Mouse (Mus musculus): ENCODE results near the gene Ntrk3. TPM values are rescaled to one million over a fixed set of nuclear protein-coding genes. Genes with fewer than 3 reads are reported as not detected.

Ntrk3 gene
- polyA plus RNA-seq, 1 experiment from 2014 or later: 0.16 TPM

DNA sequence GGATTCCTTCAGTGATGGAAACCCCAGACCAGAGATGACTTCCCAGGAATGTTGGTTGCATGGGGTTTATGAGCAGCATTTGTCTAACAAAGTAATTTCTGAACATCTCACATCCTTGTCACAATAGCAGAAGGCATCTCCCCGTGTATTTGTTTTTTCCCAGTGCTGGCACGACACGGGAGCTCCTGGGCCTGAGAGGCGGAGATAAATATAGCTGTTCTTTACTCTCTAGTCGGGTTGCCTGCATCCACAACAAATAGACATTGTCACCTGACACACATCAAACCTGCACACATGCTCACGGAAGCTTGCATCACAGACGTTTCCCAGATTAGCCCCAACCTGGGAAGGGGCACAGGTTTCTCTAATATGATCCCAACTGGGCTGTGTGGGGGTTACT, 30.1 kb downstream of the Ntrk3 start:
- no peak overlapping the region for H3K27ac ChIP-seq (replicated peaks; ENCODE audit: low read depth, low read length)
- no peak for ATAC-seq (ENCODE audit: insufficient number of reproducible peaks, low FRiP score, low TSS enrichment, low read depth)
- no peak overlapping the region for H3K4me2 ChIP-seq (ENCODE audit: low read depth, severe bottlenecking)
- H3K4me1 ChIP-seq (ENCODE audit: control insufficient read depth, insufficient read depth, low read length): no peaks in the 10 kb centered on the region
- DNase-seq (ENCODE audit: low spot score): no peak
- H3K9ac ChIP-seq (ENCODE audit: low read length): no peak overlapping the region
- no peaks in the 10 kb centered on the region for H3K27me3 ChIP-seq (ENCODE audit: control insufficient read depth, insufficient read depth, low read length)
- WGBS: 82% methylated on average over 7 of the region's 7 CpGs
- no peaks in the 10 kb centered on the region for H3K9me3 ChIP-seq (ENCODE audit: control insufficient read depth, low read length)
- no peak overlapping the region for H3K4me3 ChIP-seq (ENCODE audit: low read depth, low read length)
- H3K36me3 ChIP-seq (ENCODE audit: control insufficient read depth, insufficient read depth, low read length): no peaks in the 10 kb centered on the region

DNA sequence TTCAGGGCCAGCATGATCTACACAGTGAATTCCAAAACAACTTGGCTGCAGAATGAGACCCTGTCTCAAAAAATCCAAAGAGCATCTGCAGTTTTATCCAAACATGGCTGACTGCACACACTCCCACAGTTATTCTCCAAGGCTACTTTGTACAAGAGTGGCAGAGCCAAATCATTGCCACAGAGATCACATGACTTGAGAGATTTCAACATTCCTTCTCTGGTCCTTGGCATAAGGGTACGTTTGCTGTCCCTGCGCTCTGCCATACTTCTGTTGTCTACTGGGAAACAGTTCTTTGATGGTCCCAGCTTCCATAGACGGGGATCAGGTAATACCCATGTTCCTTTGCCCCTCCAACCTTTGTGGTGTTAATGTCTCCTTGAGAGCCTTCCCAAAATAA, 30.7 kb downstream of the Ntrk3 start:
- H3K9ac ChIP-seq (ENCODE audit: low read length): no peak overlapping the region
- no peak overlapping the region for H3K27ac ChIP-seq (replicated peaks; ENCODE audit: low read depth, low read length)
- no peak overlapping the region for H3K4me3 ChIP-seq (ENCODE audit: low read depth, low read length)
- WGBS: 83% methylated on average over 3 of the region's 3 CpGs
- no peaks in the 10 kb centered on the region for H3K9me3 ChIP-seq (ENCODE audit: control insufficient read depth, low read length)
- H3K36me3 ChIP-seq (ENCODE audit: control insufficient read depth, insufficient read depth, low read length): no peaks in the 10 kb centered on the region
- DNase-seq (ENCODE audit: low spot score) (no peak), ATAC-seq (ENCODE audit: insufficient number of reproducible peaks, low FRiP score, low TSS enrichment, low read depth) (no peak)
- H3K27me3 ChIP-seq (ENCODE audit: control insufficient read depth, insufficient read depth, low read length): no peaks in the 10 kb centered on the region
- H3K4me2 ChIP-seq (ENCODE audit: low read depth, severe bottlenecking): no peak overlapping the region
- no peaks in the 10 kb centered on the region for H3K4me1 ChIP-seq (ENCODE audit: control insufficient read depth, insufficient read depth, low read length)

DNA sequence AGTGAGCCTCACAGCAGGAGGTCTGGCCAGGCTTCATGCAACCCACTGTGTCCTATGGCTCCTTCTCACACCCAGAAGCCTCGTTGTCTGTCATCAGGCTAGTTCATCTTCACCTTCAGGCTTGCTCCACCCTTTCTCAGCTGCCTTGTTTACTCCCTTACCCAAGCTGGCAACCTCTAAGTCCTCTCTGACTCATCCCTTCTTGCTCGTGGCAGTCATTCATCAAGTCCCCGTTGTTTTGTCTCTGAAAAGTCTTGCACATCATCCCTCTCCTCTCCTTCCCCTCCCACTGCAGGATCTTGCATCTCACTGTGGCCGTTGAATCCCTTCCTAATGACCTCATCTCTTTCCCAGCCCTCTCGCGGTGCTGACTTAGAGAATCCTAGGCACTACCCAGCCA, 35.1 kb downstream of the Ntrk3 start:
- 70% methylated on average over 6 of the region's 6 CpGs for WGBS
- ATAC-seq (ENCODE audit: insufficient number of reproducible peaks, low FRiP score, low TSS enrichment, low read depth): no peak

DNA sequence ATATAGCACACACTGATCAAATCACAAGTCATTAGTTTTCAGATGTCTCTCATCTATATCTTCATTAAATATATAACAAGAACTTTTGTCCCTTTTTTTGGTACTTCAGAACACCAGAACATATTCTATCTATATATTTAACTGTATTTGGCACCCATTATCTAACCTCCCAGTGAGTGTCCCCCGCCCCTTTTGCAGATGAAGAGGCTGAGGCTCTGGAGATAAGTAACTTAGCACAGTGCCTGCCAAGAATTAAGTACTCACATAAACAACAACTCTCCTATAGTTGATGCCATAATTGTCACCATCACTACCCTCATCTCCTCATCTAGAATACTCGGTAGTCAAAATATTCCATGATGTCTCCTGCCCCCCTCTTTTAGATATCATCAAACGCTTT, 42.6 kb downstream of the Ntrk3 start:
- DNase-seq (ENCODE audit: low spot score): no peak
- no peak for ATAC-seq (ENCODE audit: insufficient number of reproducible peaks, low FRiP score, low TSS enrichment, low read depth)
- H3K27me3 ChIP-seq (ENCODE audit: control insufficient read depth, insufficient read depth, low read length): no peaks in the 10 kb centered on the region
- no peaks in the 10 kb centered on the region for H3K4me1 ChIP-seq (ENCODE audit: control insufficient read depth, insufficient read depth, low read length)
- H3K36me3 ChIP-seq (ENCODE audit: control insufficient read depth, insufficient read depth, low read length): no peaks in the 10 kb centered on the region
- no peaks in the 10 kb centered on the region for H3K9me3 ChIP-seq (ENCODE audit: control insufficient read depth, low read length)
- no peak overlapping the region for H3K4me3 ChIP-seq (ENCODE audit: low read depth, low read length)
- H3K27ac ChIP-seq (replicated peaks; ENCODE audit: low read depth, low read length): no peak overlapping the region
- no peak overlapping the region for H3K4me2 ChIP-seq (ENCODE audit: low read depth, severe bottlenecking)
- 85% methylated on average over 3 of the region's 3 CpGs for WGBS
- no peak overlapping the region for H3K9ac ChIP-seq (ENCODE audit: low read length)

More for the DNA sequence above, 35.1 kb downstream of the Ntrk3 start:
- DNase-seq (ENCODE audit: low spot score): no peak
- Histone ChIP-seq H3K27me3 (ENCODE audit: control insufficient read depth, insufficient read depth, low read length) (no peaks in the 10 kb centered on the region), H3K36me3 (ENCODE audit: control insufficient read depth, insufficient read depth, low read length) (no peaks in the 10 kb centered on the region), H3K4me2 (ENCODE audit: low read depth, severe bottlenecking) (no peak overlapping the region), H3K9ac (ENCODE audit: low read length) (no peak overlapping the region), H3K9me3 (ENCODE audit: control insufficient read depth, low read length) (no peaks in the 10 kb centered on the region), H3K4me3 (ENCODE audit: low read depth, low read length) (no peak overlapping the region), H3K4me1 (ENCODE audit: control insufficient read depth, insufficient read depth, low read length) (no peaks in the 10 kb centered on the region), H3K27ac (replicated peaks; ENCODE audit: low read depth, low read length) (no peak overlapping the region)

DNA sequence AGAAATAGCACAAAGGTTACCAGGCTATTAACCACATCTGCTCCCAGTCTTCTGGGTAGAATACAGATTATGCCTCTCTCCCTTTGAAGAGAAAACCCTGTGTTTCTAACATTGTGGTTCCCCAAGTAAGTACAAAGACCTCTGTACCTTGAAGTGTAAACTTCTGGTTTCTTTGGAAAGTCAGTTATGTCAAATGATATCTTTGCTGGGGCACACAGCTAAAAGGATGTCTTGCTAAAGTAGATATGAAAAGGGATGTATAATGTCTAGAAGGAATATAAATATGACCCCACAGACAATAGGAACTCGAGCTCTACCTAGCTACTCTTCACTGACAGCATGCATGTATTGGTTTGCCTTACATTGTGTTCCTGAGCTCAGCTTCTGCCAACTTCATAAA, 44.7 kb downstream of the Ntrk3 start:
- H3K4me1 ChIP-seq (ENCODE audit: control insufficient read depth, insufficient read depth, low read length): no peaks in the 10 kb centered on the region
- H3K4me2 ChIP-seq (ENCODE audit: low read depth, severe bottlenecking): no peak overlapping the region
- H3K36me3 ChIP-seq (ENCODE audit: control insufficient read depth, insufficient read depth, low read length): no peaks in the 10 kb centered on the region
- ATAC-seq (ENCODE audit: insufficient number of reproducible peaks, low FRiP score, low TSS enrichment, low read depth) (no peak), DNase-seq (ENCODE audit: low spot score) (no peak)
- H3K4me3 ChIP-seq (ENCODE audit: low read depth, low read length): no peak overlapping the region
- WGBS: 59% methylated on average over 1 of the region's 1 CpGs
- H3K27me3 ChIP-seq (ENCODE audit: control insufficient read depth, insufficient read depth, low read length): no peaks in the 10 kb centered on the region
- no peak overlapping the region for H3K27ac ChIP-seq (replicated peaks; ENCODE audit: low read depth, low read length)
- no peak overlapping the region for H3K9ac ChIP-seq (ENCODE audit: low read length)
- no peaks in the 10 kb centered on the region for H3K9me3 ChIP-seq (ENCODE audit: control insufficient read depth, low read length)

DNA sequence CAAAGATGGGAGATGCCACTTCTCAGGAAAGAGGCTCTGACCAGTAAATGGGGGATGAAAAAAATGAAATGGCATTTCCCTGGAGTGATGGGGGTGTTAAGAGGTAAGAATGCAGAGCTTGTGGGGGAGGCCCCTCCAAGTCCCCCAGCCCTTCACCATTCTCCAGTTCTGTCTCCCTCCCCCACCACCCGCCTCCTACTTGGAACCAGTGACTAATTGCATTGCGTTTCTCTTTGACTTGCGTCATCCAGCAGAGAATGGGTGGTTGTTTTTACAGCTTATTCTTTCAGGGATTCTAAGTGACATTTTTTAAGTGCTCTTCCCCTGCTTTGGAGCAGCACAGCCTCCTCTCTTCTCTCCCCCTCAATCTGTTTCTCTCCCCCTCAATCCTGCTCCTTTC, 46.9 kb downstream of the Ntrk3 start:
- DNase-seq (ENCODE audit: low spot score) (no peak), ATAC-seq (ENCODE audit: insufficient number of reproducible peaks, low FRiP score, low TSS enrichment, low read depth) (no peak)
- H3K36me3 ChIP-seq (ENCODE audit: control insufficient read depth, insufficient read depth, low read length): no peaks in the 10 kb centered on the region
- H3K9ac ChIP-seq (ENCODE audit: low read length): no peak overlapping the region
- no peaks in the 10 kb centered on the region for H3K27me3 ChIP-seq (ENCODE audit: control insufficient read depth, insufficient read depth, low read length)
- no peaks in the 10 kb centered on the region for H3K9me3 ChIP-seq (ENCODE audit: control insufficient read depth, low read length)
- WGBS: 60% methylated on average over 3 of the region's 3 CpGs
- H3K4me2 ChIP-seq (ENCODE audit: low read depth, severe bottlenecking): no peak overlapping the region
- H3K4me1 ChIP-seq (ENCODE audit: control insufficient read depth, insufficient read depth, low read length): no peaks in the 10 kb centered on the region
- H3K4me3 ChIP-seq (ENCODE audit: low read depth, low read length): no peak overlapping the region
- no peak overlapping the region for H3K27ac ChIP-seq (replicated peaks; ENCODE audit: low read depth, low read length)

DNA sequence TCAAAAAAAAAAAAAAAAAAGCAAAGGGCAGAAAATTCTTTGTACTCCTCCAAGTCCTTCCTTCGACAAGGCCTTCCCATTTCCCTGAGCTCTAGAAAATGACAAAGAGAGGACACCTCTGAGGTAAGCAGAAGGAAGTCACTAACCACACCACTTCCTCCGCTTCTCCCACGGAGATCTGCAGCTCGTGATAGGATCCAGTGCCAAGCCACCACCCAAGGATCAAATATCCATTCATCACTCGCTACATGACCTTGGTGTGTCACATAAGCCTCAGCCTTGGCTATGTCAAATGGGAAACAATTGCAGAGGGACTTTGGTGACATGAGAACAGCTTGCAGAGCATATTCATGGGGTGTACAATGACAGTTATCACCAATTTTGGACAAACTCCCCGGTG, 52.9 kb downstream of the Ntrk3 start:
- ATAC-seq (ENCODE audit: insufficient number of reproducible peaks, low FRiP score, low TSS enrichment, low read depth): no peak
- H3K36me3 ChIP-seq (ENCODE audit: control insufficient read depth, insufficient read depth, low read length): no peaks in the 10 kb centered on the region
- DNase-seq (ENCODE audit: low spot score): no peak
- H3K27ac ChIP-seq (replicated peaks; ENCODE audit: low read depth, low read length): no peak overlapping the region
- H3K27me3 ChIP-seq (ENCODE audit: control insufficient read depth, insufficient read depth, low read length): no peaks in the 10 kb centered on the region
- no peak overlapping the region for H3K4me3 ChIP-seq (ENCODE audit: low read depth, low read length)
- WGBS: 78% methylated on average over 6 of the region's 6 CpGs
- H3K4me2 ChIP-seq (ENCODE audit: low read depth, severe bottlenecking): no peak overlapping the region
- H3K9me3 ChIP-seq (ENCODE audit: control insufficient read depth, low read length): no peaks in the 10 kb centered on the region
- H3K4me1 ChIP-seq (ENCODE audit: control insufficient read depth, insufficient read depth, low read length): no peaks in the 10 kb centered on the region
- H3K9ac ChIP-seq (ENCODE audit: low read length): no peak overlapping the region

DNA sequence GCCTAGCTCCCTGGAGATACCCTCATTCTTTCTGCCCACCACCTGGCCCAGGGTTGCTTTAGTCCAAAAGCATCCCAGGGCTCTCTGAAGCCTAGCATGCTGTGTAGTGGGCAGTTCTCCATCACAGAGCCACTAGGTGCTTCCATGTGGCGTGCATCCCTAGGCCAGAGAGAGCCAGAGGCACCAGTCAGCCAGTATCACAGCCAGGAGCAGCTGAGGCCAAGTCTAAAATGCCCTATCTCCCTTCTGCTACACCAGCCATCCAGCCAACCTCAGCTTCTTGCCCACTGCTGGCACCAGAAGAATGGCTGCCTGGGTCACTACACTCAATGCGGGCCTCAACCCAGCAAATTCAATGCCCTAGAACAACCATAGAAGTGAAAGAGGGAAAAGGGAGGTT, 56.9 kb downstream of the Ntrk3 start:
- H3K4me3 ChIP-seq (ENCODE audit: low read depth, low read length): no peak overlapping the region
- no peaks in the 10 kb centered on the region for H3K9me3 ChIP-seq (ENCODE audit: control insufficient read depth, low read length)
- H3K27ac ChIP-seq (replicated peaks; ENCODE audit: low read depth, low read length): no peak overlapping the region
- 97% methylated on average over 2 of the region's 2 CpGs for WGBS
- H3K9ac ChIP-seq (ENCODE audit: low read length): no peak overlapping the region
- no peak for ATAC-seq (ENCODE audit: insufficient number of reproducible peaks, low FRiP score, low TSS enrichment, low read depth)
- no peak overlapping the region for H3K4me2 ChIP-seq (ENCODE audit: low read depth, severe bottlenecking)
- H3K27me3 ChIP-seq (ENCODE audit: control insufficient read depth, insufficient read depth, low read length): no peaks in the 10 kb centered on the region
- no peaks in the 10 kb centered on the region for H3K4me1 ChIP-seq (ENCODE audit: control insufficient read depth, insufficient read depth, low read length)
- H3K36me3 ChIP-seq (ENCODE audit: control insufficient read depth, insufficient read depth, low read length): no peaks in the 10 kb centered on the region
- DNase-seq (ENCODE audit: low spot score): no peak

DNA sequence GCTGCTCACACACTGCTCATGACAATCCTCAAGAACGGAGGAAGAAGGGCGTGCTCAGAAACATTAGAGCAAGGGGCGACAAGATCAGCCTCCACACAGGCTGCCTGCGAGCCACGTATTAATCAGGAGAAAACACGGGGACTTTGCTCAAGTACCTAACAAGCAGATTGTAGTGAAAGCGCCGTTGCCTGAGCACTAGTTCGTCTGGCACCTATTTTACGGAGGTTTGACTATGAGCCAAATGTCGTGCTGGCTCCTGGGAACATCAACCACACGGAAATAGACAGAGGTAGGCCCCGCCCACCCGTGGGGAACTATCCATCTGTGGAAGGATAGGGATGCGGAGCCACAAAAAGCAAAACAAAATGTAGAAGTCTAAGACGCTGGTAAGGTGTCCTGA, 68.4 kb downstream of the Ntrk3 start:
- no peak overlapping the region for H3K9ac ChIP-seq (ENCODE audit: low read length)
- no peak overlapping the region for H3K27ac ChIP-seq (replicated peaks; ENCODE audit: low read depth, low read length)
- H3K27me3 ChIP-seq (ENCODE audit: control insufficient read depth, insufficient read depth, low read length): no peaks in the 10 kb centered on the region
- no peak for ATAC-seq (ENCODE audit: insufficient number of reproducible peaks, low FRiP score, low TSS enrichment, low read depth)
- no peaks in the 10 kb centered on the region for H3K9me3 ChIP-seq (ENCODE audit: control insufficient read depth, low read length)
- H3K4me1 ChIP-seq (ENCODE audit: control insufficient read depth, insufficient read depth, low read length): no peaks in the 10 kb centered on the region
- H3K4me2 ChIP-seq (ENCODE audit: low read depth, severe bottlenecking): no peak overlapping the region
- no peaks in the 10 kb centered on the region for H3K36me3 ChIP-seq (ENCODE audit: control insufficient read depth, insufficient read depth, low read length)
- DNase-seq (ENCODE audit: low spot score): no peak
- WGBS: 93% methylated on average over 16 of the region's 16 CpGs
- no peak overlapping the region for H3K4me3 ChIP-seq (ENCODE audit: low read depth, low read length)
